Mouse (Mus musculus): ENCODE data around the gene Mrtfa.

- TF ChIP-seq POLR2A (IDR thresholded peaks at IDR 0.05; ENCODE audit: borderline replicate concordance, extremely low read depth, insufficient read depth, insufficient read length, poor library complexity, severe bottlenecking) (no peak), CTCF (IDR thresholded peaks at IDR 0.05; ENCODE audit: borderline replicate concordance, extremely low read depth, insufficient read depth, insufficient read length) (no peak)
Observed at GRCm38 (mm10) chr15:81190011-81190629, 437 bp downstream of the Mrtfa start.
